Mouse (Mus musculus) thymus, postnatal 0 days (tissue): ENCODE measurements around the gene Galm. TPM values are rescaled to one million over a fixed set of nuclear protein-coding genes. Genes with fewer than 3 reads are reported as not detected.
"Not testable (repeated sequence)": the region's sequence is repeated elsewhere in the genome, so short reads cannot be mapped to it uniquely, and the experiment has no call there.

Source experiments
- DNase-seq: peaks from one replicate; pipeline ENCODE4 v3.0.0-alpha.2; 2015; ENCODE audit warnings: low spot score
- polyA plus RNA-seq: library from polyadenylated mRNA; unstranded; fragments of >200 nt; fragmentation: Nextera tagmentation; extraction: Ambion mirVana; gene quantifications from 2 replicates; pipeline ENCODE4 v1.2.1, GENCODE M21; 2015

Galm gene
- polyA plus RNA-seq, 1 experiment from 2014 or later, result 7.6 TPM

DNA sequence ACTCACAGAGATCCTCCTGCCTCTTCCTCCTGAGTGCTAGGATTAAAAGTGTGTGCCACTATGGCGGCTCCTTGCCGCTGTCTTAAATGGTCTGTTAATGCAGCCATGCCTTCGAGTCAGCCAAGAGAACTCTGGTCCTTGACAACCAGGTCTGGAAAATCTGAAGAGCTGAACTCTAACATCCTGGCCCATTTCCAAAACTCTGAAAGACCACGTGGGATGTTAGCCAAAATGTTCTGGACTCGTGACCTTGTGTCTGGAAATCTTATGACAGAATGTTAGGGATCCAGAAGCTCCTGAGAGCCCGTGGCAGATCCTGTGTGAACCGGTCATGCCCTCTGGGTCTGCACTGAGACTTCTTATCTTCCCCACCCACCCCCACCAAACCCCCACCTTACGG lies 36.7 kb downstream of the Galm start:
- DNase-seq, result no peak

DNA sequence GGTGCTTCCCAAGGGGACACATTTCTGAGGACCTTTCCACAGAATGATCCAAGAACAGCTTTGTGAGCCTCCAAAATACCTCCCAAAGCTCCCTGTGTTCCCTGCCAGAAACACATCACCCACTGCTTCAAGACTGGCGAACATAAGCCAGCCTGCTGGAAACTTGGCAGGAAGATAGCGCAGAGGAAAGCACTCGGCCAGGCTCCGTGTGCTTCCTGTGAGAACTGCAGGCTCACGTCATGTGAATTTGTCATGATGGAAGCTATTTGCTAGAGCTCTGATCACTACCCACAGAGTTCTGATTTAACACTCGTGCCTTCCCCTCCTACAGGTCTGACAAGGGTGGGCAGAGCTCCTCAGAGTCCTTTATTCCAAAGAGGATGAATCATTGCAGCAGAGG lies 38.5 kb downstream of the Galm start:
- no peak for DNase-seq

DNA sequence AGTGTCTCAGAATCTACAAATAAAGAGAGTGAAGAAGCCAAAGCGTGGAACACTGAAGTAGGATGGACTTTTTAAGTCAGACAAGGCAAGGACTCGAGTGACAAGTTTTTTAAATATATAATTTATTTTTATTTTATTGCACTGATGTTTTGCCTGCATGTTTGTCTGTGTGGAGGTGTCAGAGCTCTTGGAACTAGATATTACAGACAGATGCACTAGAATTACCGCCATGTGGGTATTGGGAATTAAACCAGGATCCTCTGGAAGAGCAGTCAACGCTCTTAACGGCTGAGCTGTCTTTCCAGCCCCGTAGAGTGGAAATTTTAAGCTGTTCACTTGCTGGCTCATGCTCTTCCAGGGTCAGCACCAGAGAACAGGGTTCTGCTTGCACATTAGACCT lies 39.1 kb downstream of the Galm start:
- no peak for DNase-seq

DNA sequence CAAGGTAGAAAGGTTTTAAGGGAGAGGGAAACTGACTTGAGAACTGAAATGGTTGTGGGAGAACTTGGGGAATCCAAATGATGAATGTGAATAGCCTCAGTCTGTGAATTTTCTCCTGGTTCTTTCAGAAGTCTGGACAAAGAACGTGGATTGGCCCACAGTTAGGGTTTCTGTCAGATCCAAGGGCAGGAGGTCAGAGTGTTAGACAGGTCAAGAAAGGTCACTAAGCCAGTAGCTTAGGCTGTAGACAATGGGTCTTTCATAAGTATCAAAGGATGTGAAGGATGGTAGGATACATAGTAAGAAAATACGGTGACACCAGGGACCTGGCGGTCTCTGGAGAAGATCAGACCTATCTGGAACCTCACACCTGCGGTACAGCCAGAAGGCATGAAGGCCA lies 40.2 kb downstream of the Galm start:
- no peak for DNase-seq

DNA sequence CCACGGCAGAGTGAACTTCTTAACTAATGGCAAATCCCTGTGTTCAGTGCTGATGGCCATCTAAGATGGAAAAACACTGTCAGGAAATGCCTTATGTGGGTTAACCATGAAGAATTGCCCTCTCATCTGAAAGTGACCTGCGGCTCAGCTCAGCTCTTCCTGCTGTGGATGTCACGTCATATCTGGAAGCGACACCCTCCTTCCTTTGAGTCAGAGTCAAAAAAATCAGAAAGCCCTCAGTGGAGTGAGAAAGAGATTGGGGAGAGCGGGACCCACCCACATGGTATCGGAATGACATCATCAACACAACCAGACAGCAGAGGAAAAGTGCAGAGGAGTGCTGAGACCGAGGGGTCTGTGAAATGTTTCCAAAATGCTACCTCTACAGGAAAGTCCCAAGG lies 40.6 kb downstream of the Galm start:
- DNase-seq, result no peak

DNA sequence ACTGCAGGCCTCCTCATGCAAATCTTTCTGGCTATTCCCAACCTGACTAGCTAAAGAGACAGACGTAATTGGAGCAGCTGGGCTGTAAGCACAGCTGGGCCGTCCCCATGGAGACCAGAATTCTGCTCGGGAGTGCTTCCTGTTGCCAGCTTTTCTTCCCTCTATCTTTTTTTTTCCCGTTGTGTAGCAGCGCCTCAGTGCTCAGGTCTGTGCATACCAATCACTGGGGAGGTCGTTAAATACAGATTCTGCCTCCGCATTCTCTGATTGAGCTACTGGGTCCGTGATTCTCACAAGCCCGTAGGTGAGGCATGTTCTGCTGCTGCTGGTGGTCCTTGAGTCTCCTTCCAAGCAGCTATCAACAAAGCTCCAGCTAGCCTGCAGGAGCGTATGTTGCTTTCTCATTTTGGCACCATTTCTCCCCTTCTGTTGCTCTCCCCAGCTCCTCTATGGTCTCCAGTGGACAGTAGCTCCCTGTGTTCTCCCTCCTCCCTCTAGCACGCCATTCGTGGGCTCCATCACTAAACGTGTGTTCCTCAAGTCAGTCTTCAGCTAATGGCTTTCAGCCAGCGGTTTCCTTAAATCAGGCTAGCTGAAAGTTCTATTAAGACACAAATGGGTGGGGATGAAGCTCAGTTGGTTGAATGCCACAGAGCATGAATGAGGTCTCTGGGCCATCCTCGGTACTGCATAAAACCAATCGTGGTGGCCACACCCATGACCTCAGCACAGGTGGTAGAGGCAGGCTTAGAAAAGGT lies 41.3 kb downstream of the Galm start:
- no peak for DNase-seq

DNA sequence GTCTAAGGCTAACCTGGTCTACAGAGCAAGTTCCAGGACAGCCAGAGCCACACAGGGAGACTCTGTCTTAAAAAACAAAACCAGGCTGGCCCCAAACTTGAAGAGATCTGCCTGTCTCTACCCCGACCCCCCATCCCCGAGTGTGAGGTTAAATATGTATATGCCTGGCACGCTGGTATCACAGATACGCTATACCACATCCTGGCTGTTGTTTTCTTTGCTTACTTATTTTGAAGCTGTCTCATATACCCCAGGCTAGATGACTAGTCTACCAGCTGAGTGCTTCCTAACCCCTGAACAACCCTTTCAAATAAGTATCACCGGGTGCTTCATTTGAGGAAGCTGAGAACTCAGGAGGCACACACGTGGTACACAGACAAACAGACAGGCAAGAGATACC lies 42.5 kb downstream of the Galm start:
- DNase-seq, result peak; percentile 50

DNA sequence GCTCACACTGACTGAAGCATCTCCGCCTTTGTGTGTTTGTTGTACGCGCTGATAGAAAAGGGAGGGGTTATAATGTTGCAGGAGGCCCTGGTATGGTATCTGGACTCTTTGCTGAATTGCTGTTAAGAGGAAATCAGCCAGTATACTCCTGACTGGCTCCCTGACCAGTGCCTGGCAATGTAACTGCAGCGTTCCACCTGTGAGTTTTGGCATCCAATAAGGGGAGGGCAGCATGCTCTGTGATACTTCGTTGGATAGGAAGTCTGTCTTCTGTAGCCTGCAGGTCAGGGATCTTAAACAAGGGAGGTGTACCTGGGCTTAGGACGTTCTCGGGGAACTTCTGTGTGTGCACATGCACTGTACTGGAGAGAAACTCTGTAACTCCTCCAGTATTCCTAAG lies 43.7 kb downstream of the Galm start:
- no peak for DNase-seq

DNA sequence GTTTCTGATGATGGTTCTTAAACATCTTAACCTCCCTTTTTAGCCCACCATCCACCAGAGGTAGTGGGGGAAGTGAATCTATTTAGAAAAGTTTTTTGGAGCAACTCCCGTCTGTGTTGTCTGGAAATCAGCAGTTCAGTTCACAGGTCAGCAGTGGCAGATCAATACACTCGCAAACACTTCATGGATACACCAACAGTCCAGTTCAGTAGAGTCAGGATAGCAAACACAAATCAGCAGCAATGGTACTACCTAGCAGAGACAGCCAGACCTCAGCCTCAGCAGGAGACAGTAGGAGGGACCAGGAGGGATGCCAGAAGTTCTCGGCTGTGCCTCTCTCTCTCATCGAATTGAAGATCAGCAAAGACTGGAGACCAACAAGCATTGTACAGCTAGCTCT lies 44.7 kb downstream of the Galm start:
- DNase-seq, result no peak

DNA sequence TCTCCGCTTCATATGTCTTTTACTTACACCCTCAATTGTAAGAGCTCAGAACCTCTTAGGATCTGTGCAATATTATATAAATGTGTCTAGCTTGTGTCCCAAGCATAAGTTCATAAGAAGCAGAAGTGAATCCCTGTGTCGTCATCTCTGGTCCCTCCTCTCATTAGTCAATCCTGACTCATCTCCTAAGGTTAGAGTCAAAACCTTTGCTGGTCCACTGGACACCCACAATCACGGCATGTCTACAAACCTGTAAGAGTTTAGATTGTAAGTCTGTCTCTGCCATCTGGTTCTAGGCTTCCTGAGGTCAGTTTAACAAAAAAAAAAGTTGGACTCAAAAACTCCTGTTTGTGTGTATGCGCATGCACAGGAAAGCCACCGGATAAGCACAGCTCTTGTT lies 45.5 kb downstream of the Galm start:
- DNase-seq, result no peak

DNA sequence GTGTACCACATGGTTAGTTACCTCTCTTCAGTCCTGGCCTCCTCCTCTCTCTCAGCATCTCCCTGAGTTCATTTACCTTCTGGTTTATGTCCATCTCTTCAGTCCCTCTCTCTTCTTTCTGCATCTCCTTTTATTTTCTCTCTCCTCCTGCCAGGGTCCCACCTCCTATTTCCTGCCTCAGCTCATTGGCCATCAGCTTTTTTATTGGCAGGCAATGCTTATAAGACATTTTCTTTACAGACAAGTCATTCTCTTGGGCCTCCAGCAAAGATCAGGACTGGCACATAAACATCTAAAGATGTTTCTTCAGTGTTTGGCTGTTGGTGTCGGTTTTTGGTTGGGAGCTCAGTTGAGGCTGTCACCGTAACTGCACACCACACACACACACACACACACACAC lies 46.4 kb downstream of the Galm start:
- DNase-seq, result no peak

DNA sequence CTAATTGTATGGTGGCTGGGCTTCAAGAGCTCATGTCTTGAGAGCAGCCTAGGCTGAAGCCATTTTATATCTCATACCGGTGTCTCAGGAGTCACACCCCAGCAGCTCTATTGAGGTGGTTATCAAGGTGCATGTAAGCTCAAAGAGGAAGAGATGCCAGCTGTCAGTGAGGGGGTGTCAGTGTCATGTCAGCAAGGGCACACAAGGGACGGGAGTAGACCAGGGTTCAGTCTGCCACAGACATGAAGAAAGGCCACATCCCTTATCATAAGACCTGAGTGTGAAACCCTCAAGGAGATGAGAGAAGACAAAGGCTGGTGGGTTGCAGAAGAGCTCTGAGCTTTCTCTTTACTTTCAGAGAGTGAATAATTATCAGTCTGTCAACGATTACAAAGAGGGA lies 46.9 kb downstream of the Galm start:
- DNase-seq, result peak; percentile 65

DNA sequence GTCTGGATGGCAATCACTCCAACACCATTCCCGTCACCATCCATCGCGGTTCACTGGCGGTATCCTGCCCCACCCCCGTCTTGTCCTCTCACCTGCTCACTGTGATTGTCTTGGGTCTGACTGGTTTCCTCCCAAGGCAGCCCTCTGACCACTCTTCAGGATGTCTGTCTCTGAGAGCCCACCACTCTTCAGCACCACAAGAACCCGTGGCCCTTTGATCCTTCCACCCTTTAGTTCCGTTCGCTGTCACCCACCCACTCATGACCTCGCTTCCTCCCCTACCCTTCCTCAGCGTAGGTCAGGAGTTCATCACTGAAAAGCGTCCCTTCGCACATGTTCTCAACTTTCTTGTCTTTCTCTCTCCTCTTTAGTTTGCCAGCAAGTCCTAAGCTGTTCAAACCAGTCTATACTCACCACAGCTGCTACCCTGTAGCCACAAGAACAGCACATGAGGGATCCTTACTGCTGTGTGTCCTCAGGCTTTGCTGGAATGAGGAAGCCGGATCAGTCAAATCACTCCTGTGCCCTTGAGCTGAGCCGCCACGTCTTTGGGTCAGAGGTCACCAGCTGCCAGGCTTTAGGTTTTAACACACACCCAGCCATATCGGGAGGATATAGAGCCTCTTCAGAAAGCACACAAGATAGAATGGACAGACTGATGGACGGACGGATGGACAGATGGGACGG lies 47.6 kb downstream of the Galm start:
- DNase-seq, result peak; percentile 61

DNA sequence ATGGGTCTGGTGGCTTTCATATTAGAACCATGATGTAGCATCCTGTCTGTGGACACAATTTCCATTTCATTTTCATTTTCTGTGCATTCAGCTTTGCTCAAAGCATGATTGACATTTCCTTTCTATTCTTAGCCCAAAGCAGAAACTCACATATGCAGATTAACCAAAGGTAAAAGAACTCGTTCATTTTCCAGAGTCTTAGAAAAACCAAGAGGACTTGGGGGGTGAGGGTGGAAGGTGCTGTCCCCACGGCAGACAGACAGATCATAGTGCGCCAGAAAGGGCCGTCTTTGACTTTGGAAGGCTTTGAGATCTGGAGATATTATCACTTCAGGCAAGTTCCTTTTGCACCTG lies 48.1 kb downstream of the Galm start:
- peak; percentile 45 for DNase-seq

DNA sequence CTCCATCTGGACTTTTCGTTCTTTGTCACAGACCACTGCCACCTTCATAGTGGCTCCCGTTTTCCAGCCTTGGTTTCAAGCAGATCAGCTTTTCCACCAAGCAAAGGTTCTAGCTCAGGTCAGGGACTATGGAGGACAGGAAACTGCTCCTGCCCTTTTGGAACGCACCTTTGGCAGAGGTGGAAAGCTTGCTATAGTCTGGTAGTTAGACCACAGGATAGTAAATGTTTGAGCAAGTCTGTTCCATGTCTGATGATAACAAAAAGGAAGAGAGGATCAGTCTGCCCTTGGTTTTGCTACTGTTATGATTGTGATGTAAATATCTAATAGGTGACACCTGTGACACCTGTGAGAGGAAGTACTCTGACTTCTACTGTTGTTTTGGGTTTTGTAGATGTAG lies 48.7 kb downstream of the Galm start:
- no peak for DNase-seq

DNA sequence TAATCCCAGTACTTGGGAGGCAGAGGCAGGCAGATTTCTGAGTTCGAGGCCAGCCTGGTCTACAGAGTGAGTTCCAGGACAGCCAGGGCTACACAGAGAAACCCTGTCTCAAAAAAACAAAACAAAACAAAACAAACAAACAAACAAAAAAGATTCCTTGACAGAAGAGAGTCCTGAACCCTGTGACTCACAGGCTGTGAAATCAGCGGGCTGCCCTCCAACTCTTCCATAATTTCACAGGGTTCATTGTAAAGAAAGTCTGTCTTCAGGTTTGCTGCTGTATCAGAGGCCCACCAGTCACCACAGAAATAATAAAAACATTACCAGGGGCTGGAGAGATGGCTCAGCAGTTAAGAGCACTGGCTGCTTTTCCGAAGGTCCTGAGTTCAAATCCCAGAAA lies 51.6 kb downstream of the Galm start:
- DNase-seq, result not testable (repeated sequence)

DNA sequence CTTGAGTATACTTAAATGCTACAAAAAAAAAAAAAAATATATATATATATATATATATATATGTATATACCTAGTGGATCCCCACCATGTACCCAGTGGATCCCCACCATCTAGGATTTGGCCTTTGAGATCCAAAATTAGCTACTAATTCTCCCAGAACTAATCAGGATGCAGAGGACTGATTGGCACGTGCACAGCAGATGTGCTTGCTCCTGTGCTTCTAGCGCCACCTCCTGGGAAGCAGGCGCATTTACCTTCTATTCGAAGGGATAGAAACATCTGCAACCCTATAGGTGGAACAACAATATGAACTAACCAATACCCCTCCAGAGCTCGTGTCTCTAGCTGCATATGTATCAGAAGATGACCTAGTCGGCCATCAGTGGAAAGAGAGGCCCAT lies 52.7 kb downstream of the Galm start:
- peak; percentile 79 for DNase-seq

DNA sequence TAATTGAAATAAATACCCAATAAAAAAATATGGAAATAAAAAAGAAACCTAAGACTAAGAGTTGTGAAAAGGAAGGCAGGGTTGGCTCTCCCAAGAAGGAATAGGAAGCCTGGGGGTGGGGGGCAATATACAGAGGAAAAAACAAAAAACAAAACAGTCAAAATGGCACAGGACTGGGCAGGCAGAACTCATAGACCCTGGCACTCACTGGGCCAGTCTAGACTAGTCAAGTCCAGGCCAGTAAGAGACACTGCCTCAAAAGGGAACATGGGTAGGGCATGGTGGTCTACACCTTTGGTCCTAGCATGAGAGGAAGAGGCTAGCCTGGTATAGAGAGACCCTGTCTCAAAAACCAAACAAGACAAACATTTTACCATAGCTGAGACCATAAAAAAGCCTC lies 53.2 kb downstream of the Galm start:
- no peak for DNase-seq

DNA sequence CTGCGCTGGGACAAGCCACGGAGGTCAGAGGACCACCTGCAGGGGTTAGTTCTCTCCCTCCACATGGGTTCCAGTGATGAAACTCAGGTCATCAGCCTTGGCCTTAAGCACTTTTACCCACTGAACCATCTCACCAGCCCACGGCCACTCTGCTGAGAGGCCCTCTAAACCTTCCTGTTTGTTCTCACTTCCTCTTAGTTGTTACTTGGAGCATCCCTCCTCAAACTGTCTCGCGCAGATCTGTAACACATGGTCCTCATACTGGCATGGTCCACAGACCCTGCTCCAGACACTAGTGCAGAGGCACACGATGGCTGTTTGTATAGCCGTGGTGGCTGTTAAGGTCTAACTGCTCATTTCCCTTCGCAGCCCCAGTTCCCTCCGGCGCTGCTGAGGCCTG lies 56.3 kb downstream of the Galm start:
- DNase-seq, result no peak

DNA sequence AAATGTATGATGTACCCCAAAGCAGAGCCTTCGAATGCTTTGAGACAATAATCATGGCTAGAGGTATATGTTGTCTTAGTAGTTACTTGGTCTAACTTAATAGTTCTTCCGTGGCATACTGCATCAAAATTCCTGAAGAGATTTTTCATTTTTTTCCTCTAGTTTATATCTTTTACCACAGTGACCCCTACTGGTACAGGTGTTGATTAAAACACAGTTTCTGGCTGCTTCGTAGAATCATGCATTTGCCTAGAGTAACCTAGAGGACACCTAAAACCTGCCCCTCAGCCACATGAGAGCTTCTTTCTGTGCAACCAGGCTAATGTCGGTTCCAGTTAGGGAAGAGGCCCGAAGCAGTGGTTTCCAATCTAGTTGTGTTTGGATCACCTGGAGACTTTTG lies 65.8 kb downstream of the Galm start:
- peak; percentile 58 for DNase-seq

DNA sequence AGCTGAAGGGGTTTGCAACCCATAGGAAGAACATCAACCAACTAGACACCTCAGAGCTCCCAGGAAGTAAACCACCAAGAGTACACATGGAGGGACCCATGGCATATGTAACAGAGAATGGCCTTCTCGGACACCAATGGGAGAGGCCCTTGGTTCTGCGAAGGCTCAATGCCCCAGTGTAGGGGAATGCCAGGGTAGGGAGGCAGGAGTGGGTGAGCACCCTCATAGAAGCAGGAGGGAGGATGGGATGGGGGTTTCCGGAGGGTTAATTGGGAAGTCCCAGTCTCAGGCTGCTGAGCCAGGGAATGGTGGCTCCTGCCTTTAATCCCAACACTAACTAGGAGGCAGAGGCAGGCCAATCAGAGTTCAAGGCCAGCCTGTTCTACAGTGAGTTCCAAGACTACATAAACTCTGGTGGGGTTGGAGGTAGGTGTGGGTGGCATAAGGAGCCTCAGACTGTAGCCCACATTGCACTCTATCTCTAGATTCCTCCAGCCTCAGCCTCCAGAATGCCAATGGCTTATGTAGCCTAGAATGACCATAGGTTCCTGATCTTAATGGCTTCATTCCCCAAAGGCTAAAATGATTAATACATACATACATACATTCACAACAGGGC lies 72.0 kb downstream of the Galm start:
- no peak for DNase-seq

DNA sequence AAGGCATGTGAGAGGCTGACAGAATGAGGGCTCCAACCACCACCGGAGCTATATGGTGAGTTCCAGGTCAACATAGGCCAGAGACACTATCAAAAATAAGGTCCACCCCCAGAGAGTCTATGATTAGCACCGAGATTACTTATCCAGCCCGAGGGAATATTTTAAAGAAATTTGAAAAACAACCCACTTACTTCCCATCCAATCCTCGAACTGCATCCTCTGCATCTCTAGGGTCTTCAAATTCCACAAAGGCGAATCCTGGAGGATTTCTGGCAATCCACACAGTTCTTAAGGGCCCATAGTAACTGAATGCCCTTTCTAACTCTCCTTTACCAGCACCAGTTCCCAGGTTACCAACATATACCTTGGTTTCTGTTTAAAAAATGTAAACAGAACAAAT lies 78.4 kb downstream of the Galm start:
- DNase-seq, result no peak

DNA sequence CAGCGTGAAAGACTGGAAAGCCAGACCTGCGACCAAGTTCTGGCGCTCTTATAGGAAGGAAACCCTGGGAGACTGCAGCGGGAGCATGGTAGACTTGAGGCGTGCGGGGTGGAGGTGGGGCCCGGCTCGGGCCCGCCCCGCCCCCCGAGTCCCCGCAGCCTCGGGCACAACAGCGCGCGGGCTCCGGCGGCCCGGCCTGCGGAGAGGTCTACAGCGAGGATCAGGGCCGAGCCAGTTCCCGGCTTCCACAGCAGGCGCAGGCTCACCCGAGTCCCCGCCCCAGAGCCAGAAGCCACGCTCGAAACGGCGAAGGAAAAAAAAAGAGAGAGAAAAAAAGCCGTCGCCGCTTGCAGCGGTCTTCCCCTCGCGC lies 79.0 kb downstream of the Galm start:
- DNase-seq, result peak; percentile 45
